Mouse (Mus musculus) mesoderm, embryonic 11.5 days (tissue): ENCODE results near the gene Isg20.

ENCODE experiments used
- DNase-seq: peaks from one replicate; pipeline ENCODE4 v3.0.0-alpha.2; 2012; ENCODE audit warnings: low read depth, low spot score

The Isg20 gene

GRCm38 (mm10) chr7:78912974-78913474, at the start of gene Isg20:
Gene Isg20, plus strand, starts transcription at chr7:78913424.
- DNase-seq = no peak

- no peak for DNase-seq
Observed at GRCm38 (mm10) chr7:78863796-78864445, 49.3 kb upstream of the Isg20 start.

DNA sequence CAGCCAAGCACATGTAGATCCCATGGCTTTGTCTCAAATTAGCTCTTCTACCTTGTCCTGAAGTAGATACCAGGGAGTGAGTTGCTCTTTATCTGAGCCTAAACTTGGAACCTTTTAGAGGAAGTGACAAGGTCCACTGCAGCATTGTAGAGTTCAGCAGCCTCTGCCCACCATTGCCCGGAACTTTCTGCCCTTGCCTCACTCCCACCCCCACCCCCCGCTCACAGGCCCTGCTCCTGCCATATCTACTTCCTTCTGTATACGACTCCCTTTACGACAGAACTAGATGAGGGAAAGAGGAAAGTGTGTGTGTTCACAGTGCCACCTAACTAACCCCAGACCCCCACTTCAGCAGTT, 48.8 kb upstream of the Isg20 start:
- no peak for DNase-seq

GRCm38 (mm10) chr7:78865212-78865949, 47.8 kb upstream of the Isg20 start:
- no peak for DNase-seq

- no peak for DNase-seq
Observed at GRCm38 (mm10) chr7:78868731-78869130, 44.5 kb upstream of the Isg20 start.

- DNase-seq = no peak
Observed at GRCm38 (mm10) chr7:78872366-78872765, 40.9 kb upstream of the Isg20 start.

GRCm38 (mm10) chr7:78872831-78873230, 40.4 kb upstream of the Isg20 start:
- no peak for DNase-seq

DNA sequence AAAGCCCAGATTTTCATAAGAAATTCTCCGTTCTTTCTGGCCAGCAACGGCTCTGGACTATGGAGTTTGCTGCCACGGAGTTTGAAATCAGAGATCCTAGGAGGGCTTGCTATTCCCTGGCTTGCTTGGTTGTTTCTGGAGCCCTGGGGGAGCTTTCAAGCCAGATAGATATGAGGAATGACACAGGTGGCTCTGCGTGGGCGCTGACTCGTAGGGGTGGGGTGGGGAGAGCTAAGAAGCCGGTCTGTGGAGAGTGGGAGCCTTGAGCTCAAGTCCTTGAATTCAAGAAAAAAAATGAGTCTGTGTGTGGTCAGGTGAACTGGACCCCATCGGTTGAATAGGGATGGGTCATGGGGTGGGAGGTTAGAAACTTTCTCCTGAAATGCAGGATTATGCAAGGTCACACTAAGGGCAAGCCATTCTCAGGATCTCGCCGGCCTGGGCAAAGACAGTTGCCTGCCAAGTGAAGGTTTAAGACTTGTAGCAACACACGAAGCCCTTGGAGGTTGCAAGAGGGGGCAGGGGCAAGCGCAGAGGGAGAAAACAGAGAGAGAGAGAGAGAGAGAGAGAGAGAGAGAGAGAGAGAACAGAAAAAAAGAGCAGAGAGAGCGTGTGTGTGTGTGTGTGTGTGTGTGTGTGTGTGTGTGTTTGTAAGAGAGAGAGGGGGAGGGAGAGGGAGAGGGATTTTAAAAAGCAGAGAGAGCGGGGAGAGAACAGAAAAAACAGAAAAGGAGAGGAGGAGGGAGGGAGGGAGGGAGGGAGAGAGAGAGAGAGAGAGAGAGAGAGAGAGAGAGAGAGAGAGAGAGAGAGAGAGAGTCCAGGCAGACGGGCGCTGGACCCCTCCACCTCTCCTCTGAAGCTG, 31.4 kb upstream of the Isg20 start:
- no peak for DNase-seq

- peak; percentile 88 for DNase-seq
Observed at GRCm38 (mm10) chr7:78882469-78882837, 30.8 kb upstream of the Isg20 start.

DNA sequence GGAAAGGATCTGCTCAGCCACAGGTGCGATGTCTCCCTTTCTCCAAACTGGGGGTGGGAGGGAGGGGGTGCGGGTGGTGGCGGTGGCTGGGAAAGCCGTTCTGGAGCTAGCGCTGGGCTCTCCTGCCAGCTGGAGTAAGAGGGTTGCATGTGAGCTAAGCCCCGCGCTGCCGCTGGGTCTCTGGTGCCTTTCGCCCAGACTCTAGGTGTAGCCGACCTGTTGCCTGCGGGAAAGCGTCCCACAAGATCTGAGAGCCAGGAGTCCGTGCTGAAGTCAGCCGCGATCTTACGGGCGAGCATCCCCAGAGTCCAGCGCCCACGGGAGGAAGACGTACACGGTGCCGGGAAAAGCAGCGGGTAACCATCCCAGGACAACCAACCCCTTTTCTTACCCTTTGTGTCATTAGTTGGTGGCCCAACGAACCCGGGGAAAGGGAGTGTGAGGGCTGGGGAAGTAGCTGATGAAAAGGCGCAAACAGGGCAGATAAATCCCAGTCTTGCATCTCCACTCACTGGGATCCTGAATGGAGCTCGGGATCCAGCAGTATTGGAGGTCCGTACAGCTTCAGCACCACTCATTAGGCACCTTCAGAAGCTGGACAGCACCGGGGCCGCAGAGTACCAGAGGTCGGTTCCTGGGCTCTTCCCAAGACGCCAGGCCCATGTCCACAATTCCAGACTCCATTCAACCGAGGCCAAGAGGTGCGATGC, 30.1 kb upstream of the Isg20 start:
- DNase-seq = no peak

- DNase-seq = no peak
Observed at GRCm38 (mm10) chr7:78883726-78884060, 29.5 kb upstream of the Isg20 start.

DNA sequence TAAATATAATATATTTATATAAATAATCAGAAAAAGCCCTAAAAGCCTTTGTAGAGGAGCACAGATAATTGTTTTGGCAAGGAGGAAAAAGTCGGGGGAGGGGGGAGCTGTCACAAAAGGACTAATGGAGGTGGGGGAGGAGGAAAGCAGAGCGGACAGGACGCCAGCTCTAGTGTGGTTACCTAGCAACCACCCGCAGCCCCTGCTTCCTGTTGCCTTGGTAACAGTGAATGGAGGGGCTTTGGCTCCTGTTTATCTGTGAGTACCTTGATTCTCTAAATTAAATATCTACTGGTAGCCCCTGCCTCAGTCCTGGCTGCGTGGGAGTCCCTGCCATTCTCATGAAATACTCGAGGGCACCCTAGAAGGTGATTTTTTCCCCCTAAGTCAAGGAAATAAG, 29.1 kb upstream of the Isg20 start:
- DNase-seq = peak; percentile 80

DNA sequence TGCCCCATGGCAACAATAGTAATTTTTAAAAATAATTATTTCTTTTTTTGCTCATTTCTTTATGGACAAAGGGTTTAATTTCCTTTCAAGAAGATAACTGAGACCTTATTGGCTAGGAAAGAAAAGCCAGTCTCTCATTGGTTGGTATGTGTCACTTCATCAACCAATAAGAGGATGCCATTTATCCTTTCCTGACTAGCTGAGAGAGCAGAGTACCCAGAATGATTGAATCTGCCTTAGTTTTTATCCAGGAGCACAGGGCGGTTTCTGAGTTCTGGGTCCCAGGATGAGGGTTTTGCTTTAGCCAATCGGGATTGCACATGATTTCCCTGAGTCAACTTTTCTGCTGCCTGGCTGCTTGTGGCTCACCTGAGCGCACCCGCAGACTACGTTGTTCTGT, 27.8 kb upstream of the Isg20 start:
- no peak for DNase-seq

DNA sequence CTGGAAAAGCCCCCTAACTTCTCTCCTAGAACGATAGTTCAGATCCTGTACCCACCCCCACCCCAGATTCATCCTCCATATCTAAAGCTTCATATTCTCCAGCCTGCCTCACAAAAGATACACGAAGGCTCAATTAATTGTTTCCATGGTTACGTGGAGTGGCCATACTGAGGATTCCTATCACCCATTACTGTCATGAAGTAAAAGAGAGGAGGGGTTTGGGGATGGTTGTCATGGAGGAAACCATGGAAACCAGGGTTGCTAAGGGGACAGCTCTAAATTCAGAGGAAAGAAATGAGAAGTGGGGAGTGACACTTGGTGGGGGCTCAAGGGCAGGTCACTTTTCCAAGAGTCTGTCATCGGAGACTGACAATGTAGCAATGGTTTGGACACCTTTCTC, 26.7 kb upstream of the Isg20 start:
- peak; percentile 62 for DNase-seq

DNA sequence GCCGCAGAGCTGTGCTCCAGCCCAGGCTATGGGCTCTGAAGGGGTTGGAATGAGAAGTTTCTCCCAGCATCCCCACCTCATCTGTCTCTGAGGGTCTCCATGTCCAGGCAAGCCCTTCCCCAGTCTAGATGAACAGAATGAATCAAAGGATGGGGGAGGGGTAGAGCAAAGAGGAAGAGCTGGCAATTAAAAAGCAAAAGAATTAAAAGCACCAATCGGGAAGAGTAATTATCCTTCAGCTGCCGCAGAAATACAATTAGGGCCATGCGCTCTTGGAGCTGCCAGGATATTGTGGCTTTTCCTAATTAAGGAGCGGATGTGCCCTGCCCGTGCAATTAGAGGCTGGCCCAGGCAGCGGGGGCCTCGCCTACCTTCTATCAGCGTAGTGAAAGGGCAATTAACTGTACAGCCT, 25.8 kb upstream of the Isg20 start:
- no peak for DNase-seq

- peak; percentile 87 for DNase-seq
Observed at GRCm38 (mm10) chr7:78890641-78891040, 22.6 kb upstream of the Isg20 start.

DNA sequence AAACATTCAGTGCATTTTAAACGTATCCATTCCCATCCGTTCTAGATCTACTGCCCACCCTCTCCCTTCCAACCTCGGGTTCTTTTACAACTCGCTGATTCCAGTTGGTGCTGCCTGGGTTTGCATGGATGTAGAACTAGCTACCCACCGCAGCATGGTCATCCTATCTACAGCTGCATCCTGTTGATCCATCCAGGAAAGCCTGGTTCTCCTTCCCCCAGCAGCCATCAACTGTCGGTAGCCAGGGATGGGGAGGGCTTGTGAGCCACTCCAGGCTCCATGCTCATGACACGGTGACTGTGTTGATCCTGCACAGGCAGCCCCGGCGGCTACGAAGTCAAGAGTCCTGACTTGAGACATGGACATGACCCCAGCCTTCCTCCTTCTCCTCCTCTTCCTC, 19.3 kb upstream of the Isg20 start:
- no peak for DNase-seq

DNA sequence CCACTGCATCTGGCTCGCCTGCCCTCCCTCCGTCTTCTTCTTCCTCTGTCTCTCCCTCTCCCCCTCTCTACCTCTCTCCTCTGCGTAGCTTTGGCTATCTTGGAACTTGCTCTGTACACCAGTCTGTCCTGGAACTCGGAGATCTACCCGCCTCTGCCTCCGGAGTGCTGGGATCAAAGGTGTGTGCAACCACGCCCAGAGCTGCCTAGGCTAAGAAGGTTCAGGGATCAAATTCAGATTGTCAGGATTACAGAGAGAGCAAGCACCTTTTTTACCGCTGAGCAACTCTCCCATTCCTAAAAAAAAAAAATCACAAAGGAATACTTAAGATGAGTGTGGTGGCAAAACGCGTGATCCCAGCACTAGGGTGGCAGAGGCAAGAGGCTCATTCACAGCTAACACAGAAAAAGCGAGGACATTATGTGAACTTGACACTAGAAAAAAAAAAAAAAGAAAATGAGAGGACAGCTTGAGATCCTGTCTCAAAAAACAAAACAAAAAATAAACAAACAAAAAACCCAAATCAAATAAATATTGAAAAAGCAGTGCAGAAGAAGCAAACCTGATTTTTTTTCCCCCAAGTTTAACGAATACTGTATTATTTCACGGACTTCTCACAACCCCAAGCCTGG, 18.1 kb upstream of the Isg20 start:
- no peak for DNase-seq

- DNase-seq = peak; percentile 99
Observed at GRCm38 (mm10) chr7:78895653-78896333, 17.4 kb upstream of the Isg20 start, which contains the start of gene Aen. Gene Aen, plus strand, starts transcription at chr7:78895854.

- no peak for DNase-seq
Observed at GRCm38 (mm10) chr7:78897567-78897966, 15.7 kb upstream of the Isg20 start.
